Mouse (Mus musculus) urinary bladder, adult 18-20 months (tissue): ENCODE data around the gene Cwc25.
A peak's percentile ranks its signal among the peaks of the same experiment; 100 is the strongest.

Experiments used
- DNase-seq, 2 experiments: peaks; one replicate each; pipeline ENCODE4 v3.0.0; 2022; ENCODE audit warnings: low spot score in 2 of 2, mixed read lengths in 2 of 2

Cwc25 gene

GRCm38 (mm10) chr11:97700003-97700745, 66.2 kb downstream of the Cwc25 start, which contains the start of gene Pcgf2:
Pcgf2 (minus strand) TSS chr11:97700497.
- DNase-seq = peak; percentile 73 to 76

DNA sequence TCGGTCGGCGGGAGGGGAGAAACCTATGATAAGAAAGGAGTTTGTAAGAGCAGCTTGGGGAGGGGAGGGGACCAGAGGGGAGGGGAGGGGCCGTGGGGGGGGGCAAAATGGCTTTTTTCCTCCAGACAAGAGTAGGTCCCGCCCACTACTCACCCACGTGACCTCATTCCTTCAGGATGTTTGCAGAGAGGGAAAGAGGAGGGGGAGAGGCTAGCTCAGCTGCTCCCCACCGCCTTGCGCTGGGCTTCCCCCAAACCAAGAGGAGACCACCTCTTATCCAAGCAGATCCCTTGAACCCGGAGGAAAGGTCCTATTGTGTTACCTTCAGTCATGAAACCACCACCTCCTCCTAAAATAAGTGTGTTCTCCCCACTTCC, 66.7 kb downstream of the Cwc25 start:
- peak; percentile 75 to 79 for DNase-seq

GRCm38 (mm10) chr11:97698741-97699611, 67.4 kb downstream of the Cwc25 start:
- peak; percentile 70 for DNase-seq

DNA sequence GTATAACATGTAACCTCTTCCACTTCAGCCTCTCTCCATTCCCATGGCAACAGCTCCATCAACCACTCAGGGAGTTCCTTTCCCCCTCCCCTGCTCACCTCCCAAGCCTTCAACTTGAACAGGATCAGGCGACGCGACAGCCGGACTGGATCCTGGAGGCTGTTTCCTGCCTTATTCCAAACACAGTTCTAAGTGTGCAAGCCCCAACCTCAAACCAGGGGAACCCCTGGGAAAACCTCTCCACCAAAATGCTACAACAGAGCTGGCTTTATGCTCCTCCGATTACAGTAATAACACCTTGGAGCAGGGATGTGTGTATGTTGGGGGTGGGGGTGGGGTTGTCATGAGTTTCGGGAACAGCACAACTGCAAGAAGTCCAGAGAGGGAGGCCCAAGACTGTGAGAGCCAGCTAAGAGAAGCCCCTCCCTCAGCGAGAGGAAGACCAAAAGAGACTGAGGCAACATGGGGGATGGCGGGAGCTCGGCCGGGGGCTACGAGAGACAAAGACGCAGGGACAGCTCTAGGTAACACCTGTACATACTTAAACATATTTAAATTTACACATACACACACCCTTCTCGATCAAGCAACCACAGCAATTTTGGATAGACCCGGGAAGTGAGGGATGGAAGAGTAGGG, 68.3 kb downstream of the Cwc25 start:
- no peak for DNase-seq

- DNase-seq = no peak
Measured at GRCm38 (mm10) chr11:97697199-97697890, 69.0 kb downstream of the Cwc25 start.

DNA sequence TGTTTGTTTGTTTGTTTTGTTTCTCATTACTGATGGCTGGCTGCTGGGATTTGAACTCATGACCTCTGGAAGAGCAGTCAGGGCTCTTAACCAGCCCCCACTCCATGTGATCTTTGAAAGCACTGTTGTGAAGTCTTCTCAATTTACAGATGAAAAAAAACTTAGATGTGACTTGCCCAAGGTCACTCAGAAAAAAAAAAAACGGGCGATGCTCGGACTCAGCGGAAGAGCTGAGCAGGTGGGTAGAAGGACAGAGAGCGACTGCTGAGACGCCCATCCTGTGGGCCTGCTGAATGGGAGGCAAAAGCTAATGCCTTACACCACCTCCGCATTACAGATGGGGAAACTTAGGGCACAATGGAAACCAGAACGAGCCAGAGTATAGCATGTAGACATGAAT, 69.7 kb downstream of the Cwc25 start:
- no peak for DNase-seq

DNA sequence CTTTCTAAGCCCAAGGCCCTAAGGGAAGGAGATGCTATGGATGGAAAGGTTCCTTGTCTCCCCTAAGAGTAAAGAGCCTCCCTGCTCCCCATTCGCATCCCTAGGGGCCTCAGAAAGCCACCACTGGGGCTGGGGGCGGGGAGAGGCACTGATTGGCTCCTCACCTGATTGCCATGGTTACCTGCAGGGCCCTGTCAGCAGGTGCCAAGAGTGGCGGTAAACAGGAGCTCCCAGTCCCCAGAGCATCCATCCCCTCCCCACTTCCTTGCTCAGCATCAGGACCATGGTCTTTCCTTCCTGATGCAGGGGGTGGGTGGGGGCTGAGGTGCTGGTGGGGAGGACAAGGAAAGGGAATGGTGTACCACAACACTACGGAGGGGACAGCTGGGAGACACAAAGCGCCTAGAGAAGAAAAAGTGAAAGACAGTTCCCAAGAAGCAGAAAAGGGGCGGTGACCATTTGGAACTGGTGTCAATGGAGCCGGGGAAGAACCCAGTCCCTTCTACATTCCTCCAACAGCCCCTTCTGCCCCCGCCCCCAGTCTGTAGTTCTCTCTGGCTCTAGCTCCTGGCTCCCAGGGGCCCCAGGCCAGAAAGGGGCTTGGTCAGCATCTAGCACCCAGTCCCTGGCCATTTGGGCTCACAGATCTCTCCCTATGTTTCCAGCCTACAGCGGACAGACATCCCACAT, 70.5 kb downstream of the Cwc25 start:
- DNase-seq = no peak
